Mouse (Mus musculus): ENCODE data around the gene Scp2.
"Not testable (repeated sequence)": the region's sequence is repeated elsewhere in the genome, so short reads cannot be mapped to it uniquely, and the experiment has no call there.

The Scp2 gene

DNA sequence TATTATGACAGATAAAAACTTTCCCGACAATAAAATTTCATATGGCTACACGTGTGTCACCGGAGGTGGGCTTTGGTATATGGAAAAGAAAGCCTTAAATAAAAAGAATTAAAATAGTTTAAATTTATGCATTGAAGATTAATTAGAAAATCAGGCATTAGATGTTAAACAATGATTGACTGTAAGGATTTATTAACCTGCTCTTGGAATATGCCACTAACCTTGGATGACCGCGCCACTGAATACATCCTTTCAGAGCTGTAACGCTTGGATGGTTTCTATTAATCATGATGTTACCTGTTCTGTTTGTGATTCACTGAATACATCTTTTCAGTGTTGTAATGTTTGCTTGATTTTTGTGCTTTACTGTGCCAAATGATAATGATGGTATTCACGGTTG lies 35.1 kb downstream of the Scp2 start:
- DNase-seq (ENCODE audit: low spot score in 2 of 2) = no peak

DNA sequence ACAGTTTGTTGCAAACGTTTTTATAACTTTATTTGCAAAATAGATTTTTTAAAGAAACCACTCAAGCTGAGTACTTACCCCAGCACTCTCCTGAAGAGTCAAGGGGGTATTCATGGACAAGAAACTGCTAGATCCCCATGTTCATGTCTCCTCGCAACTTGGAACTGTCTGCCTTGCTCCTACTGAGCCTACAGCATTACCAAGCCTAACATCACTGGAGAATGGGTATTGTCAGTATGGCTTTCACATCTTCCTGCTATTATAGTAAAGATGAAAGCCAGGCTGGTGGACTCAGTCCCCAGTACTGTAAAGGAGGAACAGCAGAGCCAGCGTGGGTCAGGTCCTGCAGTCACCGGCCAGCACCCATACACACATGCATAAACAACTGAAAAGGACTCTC lies 48.5 kb downstream of the Scp2 start, which contains the start of gene Podn:
Gene Podn (minus strand): TSS at position 101 of the 400 bp plus-strand sequence.
- DNase-seq (ENCODE audit: low spot score in 2 of 2) = no peak

- DNase-seq (ENCODE audit: low spot score in 2 of 2) = no peak
These were observed 51.9 kb downstream of the Scp2 start for GRCm38 (mm10) chr4:108092741-108093397.

DNA sequence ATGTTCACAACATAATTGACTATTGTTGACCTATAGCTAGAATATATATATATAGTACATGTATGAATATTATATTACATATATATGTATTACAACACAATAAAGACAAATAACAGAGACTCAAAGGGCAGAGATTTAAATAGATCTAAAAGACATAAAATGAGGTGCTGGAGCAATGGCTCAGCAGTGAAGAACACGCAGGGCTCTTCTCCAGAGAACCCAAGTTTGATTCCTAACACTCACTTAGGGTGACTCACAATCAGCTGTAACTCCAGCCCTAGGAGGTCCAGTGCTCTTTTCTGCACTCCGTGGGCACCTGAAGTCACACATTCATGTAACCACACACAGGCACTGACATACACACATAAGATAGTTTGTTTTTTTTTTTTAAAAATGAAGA lies 60.8 kb downstream of the Scp2 start:
- no peak for DNase-seq (ENCODE audit: low spot score in 2 of 2)

DNA sequence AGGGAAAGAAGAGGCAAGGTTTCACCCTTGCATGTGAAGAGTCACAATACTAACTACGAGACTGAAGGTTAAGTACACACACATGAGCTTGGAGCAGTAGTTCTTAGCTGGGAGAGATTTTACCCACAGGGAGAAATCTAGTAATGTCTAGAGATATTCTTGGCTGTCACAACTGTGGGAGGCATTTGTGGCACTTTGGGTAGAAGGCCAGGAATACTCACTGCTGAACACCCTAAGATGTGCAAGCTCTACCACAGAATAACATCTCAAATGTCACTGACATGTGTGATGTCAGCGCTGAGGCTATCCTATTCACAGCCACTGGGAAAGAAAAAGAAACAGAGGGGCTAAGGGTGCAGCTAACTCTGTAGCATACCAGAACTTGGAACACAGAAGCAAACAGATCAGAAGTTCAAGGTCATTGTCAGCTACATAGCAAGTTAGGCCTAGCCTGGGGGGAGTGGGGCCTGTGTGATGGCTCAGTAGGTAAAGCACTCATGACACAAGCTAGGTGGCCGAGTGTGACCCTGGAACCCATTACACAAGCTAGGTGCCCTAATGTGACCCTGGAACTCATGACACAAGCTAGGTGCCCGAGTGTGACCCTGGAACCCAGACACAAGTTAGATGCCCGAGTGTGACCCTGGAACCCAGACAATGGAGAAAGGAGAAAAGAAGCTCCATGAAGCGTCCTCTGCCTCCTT lies 61.6 kb downstream of the Scp2 start:
- no peak for DNase-seq (ENCODE audit: low spot score in 2 of 2)

DNA sequence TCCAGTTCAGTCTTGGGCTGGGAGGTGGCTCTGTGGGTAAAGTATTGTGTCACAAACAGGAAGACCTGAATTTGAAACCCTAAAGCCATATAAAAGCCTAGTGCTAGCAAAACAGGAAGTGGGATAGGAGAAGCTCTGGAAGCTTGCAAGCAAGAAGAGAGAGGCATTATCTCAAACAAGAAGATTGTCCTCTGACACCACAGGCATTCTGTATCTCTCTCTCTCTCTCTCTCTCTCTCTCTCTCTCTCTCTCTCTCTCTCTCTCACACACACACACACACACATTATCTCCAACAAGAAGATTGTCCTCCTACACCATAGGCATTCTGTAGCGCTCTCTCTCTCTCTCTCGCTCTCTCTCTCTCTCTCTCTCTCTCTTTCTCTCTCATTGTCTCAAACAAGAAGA lies 62.4 kb downstream of the Scp2 start:
- DNase-seq (ENCODE audit: low spot score in 2 of 2) = no peak

GRCm38 (mm10) chr4:108080876-108081275 lies 63.9 kb downstream of the Scp2 start:
- DNase-seq (ENCODE audit: low spot score in 2 of 2) = no peak

DNA sequence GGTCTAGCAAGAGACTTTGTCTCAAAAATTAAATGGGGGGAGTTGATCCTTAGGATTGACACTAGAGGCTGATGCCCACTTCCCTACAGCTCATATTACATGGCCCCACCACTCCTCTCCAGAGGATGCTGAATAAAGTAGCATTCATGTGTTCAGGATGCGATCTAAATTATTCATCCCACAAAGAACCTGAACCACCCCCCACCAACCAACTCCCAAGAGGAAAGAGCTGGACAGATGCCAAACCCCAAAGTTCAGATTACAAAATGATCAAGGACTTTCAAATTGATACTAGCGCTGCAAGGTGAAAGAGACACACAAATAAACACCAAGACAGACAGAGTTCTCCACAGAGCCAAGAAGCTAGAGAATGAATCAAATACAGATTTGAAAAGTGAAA lies 65.0 kb downstream of the Scp2 start:
- DNase-seq (ENCODE audit: low spot score in 2 of 2) = no peak

- not testable (repeated sequence) for DNase-seq (ENCODE audit: low spot score in 2 of 2)
These were observed 65.6 kb downstream of the Scp2 start for GRCm38 (mm10) chr4:108079191-108079590.

DNA sequence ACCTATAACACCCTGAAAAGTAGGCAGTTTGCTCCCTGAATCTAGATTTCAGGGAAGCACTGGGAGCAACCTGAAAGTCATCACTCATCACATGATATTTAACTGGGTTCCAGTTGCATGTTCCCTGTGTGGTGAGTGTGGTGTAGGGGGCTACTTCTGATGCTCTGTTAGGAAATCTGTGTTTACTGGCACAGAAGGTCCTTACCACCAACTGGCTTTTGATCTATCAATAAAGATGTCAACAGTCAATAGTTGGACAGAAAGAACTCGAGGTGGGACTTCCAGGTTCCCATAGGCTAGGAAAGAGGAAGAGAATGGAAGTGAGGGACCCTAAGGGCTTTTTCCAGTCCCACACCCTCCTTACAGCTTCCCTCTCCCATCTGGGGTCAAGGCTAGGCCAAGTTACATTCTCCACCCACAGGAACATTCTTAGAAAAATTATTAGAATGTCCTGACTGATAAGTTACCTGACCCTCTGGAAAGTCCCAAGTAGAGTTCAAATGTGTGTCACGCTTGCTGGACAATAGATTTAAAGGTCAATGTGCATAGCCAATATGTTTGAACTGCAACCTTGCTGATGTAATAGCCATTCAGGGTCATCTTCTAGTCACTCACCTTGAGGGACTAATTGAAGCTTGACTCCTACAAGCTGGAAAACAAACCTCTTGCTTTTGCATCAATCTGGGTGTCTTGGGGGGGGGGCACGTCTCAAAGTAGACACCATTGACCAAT lies 67.4 kb downstream of the Scp2 start:
- no peak for DNase-seq (ENCODE audit: low spot score in 2 of 2)

DNA sequence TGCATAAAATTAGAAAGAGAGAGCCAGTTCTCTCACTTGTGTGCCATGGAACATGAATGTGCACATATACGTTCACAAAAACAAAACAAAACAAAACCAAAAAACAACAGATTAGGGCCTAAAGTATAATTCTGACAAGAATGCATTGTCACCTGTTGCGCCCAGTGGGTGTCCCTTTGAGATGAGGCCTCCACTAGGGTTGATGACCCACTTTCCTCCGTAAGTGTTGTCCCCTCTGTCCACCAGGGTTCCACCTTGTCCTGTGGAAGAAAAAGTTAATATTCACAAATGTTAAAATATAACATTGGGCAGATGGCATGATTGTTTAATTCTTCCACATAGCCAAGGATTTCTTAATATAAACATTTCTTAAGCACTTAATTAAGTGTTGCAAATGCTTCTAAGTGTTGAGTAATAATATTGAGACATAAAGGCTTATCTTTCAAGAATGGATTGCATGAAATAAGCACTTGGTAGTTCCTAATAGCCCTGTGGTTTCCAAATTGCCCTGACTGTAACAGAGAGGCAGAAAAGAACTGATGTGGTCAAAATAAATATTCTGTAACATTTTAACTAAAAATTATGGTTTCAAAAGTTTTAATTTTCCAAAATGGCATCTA lies 70.5 kb downstream of the Scp2 start:
- DNase-seq (ENCODE audit: low spot score in 2 of 2) = no peak

DNA sequence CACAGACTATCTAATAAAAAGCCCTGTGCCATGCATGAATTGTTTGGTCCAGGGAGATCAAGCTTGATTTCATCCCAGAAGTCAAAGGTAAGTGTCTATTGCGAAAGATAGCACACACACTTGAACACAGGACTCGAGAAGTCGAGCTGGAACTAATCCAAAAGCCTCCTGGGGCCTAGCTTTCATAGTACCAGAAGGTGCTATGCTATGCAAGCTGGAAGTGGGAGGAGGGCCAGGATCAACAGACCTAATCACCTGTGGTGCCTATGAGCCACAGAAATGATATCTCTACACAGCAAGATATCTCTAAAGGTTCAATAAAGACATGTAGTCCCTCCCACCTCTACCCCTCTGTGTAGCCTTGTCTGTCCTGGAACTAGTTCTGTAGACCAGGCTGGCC lies 72.7 kb downstream of the Scp2 start:
- DNase-seq (ENCODE audit: low spot score in 2 of 2) = no peak

DNA sequence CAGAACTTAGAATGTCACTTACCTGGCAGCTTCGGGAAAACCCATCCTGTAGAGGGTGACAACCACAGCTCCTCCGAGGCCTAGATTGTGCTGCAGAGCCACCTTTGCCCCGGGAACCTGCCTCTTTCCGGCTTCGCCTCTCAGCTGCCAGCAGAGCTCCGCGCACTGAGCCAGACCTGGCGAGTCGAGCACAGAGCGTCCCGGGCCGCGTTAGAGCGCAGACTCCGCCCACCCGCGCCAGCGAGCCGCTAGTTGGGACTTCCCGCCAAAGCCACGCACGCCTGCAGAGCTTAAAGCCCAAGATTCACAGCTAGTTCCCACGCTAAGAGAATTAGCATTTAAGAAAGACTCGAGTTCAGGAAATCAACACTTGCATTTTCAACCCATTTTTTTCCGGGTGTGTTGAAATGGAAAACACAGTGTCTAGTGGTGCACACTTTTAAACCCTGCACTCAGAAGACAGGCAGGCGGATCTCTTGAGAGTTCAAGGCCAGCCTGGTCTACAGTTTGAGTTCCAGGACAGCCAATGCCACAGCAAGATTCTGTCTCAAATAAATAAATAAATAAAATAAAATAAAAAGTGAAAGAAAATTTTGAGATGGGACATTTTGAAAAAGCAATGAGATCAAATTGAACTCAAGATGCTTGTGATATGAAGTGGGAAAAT lies 73.4 kb downstream of the Scp2 start:
- peak; percentile 93 to 95 for DNase-seq (ENCODE audit: low spot score in 2 of 2)

GRCm38 (mm10) chr4:108070723-108071122 lies 74.1 kb downstream of the Scp2 start:
- no peak for DNase-seq (ENCODE audit: low spot score in 2 of 2)

GRCm38 (mm10) chr4:108070286-108070685 lies 74.5 kb downstream of the Scp2 start:
- no peak for DNase-seq (ENCODE audit: low spot score in 2 of 2)

DNA sequence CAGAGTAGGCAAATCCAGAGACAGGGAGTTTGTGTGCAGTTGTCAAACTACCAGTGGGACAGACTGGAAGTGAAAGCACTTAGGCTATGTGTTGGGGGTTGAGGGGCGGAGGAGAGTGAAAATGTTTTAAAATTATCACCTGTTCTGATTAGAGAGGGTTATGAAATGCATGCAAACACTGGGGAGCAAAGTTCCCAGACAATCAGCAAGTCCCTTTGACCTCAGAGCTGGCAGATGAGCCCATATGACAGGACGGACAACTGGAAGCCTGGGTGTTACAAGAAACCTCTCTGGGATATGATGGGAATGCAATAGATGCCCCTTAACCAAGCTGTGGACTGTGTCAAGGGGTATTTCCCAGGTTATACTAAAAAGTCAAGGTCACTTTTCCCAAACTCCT lies 76.7 kb downstream of the Scp2 start:
- no peak for DNase-seq (ENCODE audit: low spot score in 2 of 2)

DNA sequence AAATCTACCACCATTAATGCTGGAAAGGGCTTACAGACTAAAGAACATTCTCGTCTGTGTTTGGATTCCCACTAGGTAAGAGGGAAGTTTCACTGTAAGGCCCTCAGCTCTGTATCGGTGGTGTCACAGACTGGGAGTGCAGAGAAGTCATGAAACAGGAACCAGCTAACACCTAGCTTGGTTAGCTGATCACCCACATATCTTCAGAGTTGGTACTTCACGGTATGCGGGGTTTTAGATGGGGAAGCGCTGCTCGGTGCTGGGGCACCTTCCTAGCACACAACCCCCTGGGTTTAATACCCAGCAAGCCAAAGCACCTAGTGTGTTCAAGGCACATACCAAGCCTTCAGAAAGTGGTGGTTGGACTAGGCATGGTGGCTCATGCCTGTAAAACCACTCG lies 77.5 kb downstream of the Scp2 start:
- DNase-seq (ENCODE audit: low spot score in 2 of 2) = no peak

DNA sequence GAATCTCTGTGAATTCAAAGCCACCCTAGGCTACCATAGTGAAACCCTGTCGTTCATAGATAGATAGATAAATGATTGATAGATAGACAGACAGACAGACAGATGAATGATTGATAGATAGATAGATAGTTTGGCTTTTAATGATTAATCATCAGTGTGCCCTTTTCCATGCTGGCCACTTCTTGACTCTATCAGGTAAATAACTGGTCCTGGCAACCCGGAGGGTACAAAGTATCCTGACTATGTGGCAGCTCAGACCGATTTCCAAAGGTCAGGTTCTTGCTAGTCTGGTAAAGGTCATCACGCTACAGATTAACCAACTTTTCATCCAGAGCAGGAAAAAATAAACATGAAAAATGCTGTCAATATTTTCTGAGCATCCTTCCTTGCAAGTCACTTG lies 78.2 kb downstream of the Scp2 start:
- DNase-seq (ENCODE audit: low spot score in 2 of 2) = no peak

DNA sequence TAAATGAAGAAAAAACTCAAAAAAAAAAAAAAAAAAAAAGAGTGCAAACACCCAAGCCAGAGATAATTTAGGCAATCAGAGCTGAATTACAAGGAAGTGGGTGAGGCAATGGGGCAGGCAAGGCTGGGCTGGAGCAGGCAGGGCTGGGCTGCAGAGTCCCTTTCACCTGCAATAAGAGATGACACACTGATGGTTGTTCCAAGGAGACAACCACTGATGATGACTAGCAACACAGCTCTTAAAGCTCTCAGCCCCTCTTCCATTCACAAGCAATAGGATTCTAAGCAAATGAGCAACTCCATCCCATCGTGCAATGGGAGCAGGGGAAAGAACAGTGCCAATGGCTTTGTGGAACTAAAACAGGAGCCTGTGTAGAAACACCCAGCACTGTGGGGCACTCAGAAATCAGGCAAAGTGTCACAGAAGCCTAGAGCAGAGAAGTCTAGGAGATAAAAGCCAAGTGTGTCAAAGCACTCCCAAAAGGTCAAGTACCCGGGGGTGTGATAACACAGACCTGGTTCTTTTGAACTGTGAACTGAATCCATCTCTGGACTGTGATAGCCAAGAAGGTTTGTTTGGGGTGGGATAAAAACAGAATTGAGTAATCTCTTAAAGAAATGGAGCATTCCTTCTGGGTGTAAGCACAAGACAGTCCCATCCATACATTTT lies 79.5 kb downstream of the Scp2 start:
- DNase-seq (ENCODE audit: low spot score in 2 of 2) = no peak

- no peak for DNase-seq (ENCODE audit: low spot score in 2 of 2)
These were observed 81.2 kb downstream of the Scp2 start for GRCm38 (mm10) chr4:108063616-108064015.

DNA sequence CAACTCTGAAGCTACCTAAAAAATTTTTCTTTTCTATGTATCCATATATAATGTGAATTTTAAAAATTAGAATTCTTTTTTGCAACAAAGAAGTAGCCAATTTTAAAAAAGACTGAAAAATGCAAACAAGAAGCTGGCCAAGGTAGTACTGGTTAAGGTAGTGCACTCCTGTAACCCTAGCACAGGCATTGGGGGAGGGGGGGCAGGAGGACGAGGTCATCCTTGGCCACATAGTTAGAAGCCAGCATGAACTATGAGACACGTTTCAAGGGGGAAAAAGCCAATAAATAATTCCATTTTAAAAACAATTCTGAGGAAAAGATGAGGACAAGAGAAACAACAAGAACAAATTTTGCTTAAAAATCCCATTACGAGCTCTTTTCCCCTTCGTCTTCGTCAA lies 82.3 kb downstream of the Scp2 start:
- DNase-seq (ENCODE audit: low spot score in 2 of 2) = no peak
